Mouse (Mus musculus): ENCODE measurements around the gene 2010111I01Rik. TPM values are rescaled to one million over a fixed set of nuclear protein-coding genes. Genes with fewer than 3 reads are reported as not detected.

Gene 2010111I01Rik
- polyA plus RNA-seq, 1 experiment from 2014 or later: 34.6 TPM

GRCm38 (mm10) chr13:63146604-63147188 is 182.0 kb downstream of the 2010111I01Rik start:
- Histone ChIP-seq H3K9me3 (no peaks in the 10 kb centered on the region), H3K36me3 (no peaks in the 10 kb centered on the region), H3K4me1 (replicated peaks) (peaks cover 14% of the 10 kb centered on the region), H3K27ac (no peak overlapping the region), H3K4me3 (no peak overlapping the region), H3K27me3 (ENCODE audit: insufficient read depth, poor library complexity, severe bottlenecking) (no peaks in the 10 kb centered on the region)
- 61% methylated on average over 4 of the region's 4 CpGs for WGBS
- DNase-seq (ENCODE audit: low spot score): no peak

GRCm38 (mm10) chr13:63148157-63148556 is 183.5 kb downstream of the 2010111I01Rik start:
- Histone ChIP-seq H3K27ac (no peak overlapping the region), H3K4me1 (replicated peaks) (peaks cover 14% of the 10 kb centered on the region), H3K4me3 (no peak overlapping the region), H3K9me3 (no peaks in the 10 kb centered on the region), H3K27me3 (ENCODE audit: insufficient read depth, poor library complexity, severe bottlenecking) (no peaks in the 10 kb centered on the region), H3K36me3 (no peaks in the 10 kb centered on the region)
- 30% methylated on average over 1 of the region's 1 CpGs for WGBS
- no peak for DNase-seq (ENCODE audit: low spot score)

GRCm38 (mm10) chr13:63150470-63151020 is 185.9 kb downstream of the 2010111I01Rik start:
- no peak for DNase-seq (ENCODE audit: low spot score)
- Histone ChIP-seq H3K36me3 (no peaks in the 10 kb centered on the region), H3K4me1 (replicated peaks) (peaks cover 19% of the 10 kb centered on the region), H3K27me3 (ENCODE audit: insufficient read depth, poor library complexity, severe bottlenecking) (no peaks in the 10 kb centered on the region), H3K9me3 (no peaks in the 10 kb centered on the region), H3K27ac (no peak overlapping the region), H3K4me3 (no peak overlapping the region)
- WGBS: 31% methylated on average over 2 of the region's 2 CpGs

GRCm38 (mm10) chr13:63151028-63151738 is 186.5 kb downstream of the 2010111I01Rik start:
- WGBS: 83% methylated on average over 9 of the region's 9 CpGs
- Histone ChIP-seq H3K4me1 (replicated peaks) (peaks cover 19% of the 10 kb centered on the region), H3K27me3 (ENCODE audit: insufficient read depth, poor library complexity, severe bottlenecking) (no peaks in the 10 kb centered on the region), H3K27ac (no peak overlapping the region), H3K4me3 (no peak overlapping the region), H3K9me3 (no peaks in the 10 kb centered on the region), H3K36me3 (no peaks in the 10 kb centered on the region)
- DNase-seq (ENCODE audit: low spot score): no peak

GRCm38 (mm10) chr13:63152498-63152897 is 187.8 kb downstream of the 2010111I01Rik start:
- Histone ChIP-seq H3K36me3 (no peaks in the 10 kb centered on the region), H3K27me3 (ENCODE audit: insufficient read depth, poor library complexity, severe bottlenecking) (no peaks in the 10 kb centered on the region), H3K4me3 (no peak overlapping the region), H3K4me1 (replicated peaks) (peaks cover 15% of the 10 kb centered on the region), H3K9me3 (no peaks in the 10 kb centered on the region), H3K27ac (no peak overlapping the region)
- DNase-seq (ENCODE audit: low spot score): no peak
- WGBS: 83% methylated on average over 3 of the region's 3 CpGs

GRCm38 (mm10) chr13:63153397-63153796 is 188.7 kb downstream of the 2010111I01Rik start:
- H3K9me3 ChIP-seq: no peaks in the 10 kb centered on the region
- H3K36me3 ChIP-seq: no peaks in the 10 kb centered on the region
- 54% methylated on average over 2 of the region's 2 CpGs for WGBS
- H3K4me3 ChIP-seq: no peak overlapping the region
- no peak for DNase-seq (ENCODE audit: low spot score)
- H3K27ac ChIP-seq: peak overlapping the region; percentile 29; the same call in 1 of the 2 replicates
- H3K4me1 ChIP-seq (replicated peaks): peaks cover 10% of the 10 kb centered on the region
- H3K27me3 ChIP-seq (ENCODE audit: insufficient read depth, poor library complexity, severe bottlenecking): no peaks in the 10 kb centered on the region

- 76% methylated on average over 7 of the region's 7 CpGs for WGBS
- Histone ChIP-seq H3K36me3 (no peaks in the 10 kb centered on the region), H3K4me3 (no peak overlapping the region), H3K27ac (no peak overlapping the region), H3K4me1 (replicated peaks) (0 out of 2 replicates have a peak, but pooled peaks cover 6% of the 10 kb centered on the region), H3K9me3 (no peaks in the 10 kb centered on the region), H3K27me3 (ENCODE audit: insufficient read depth, poor library complexity, severe bottlenecking) (no peaks in the 10 kb centered on the region)
- no peak for DNase-seq (ENCODE audit: low spot score)
Measured at GRCm38 (mm10) chr13:63154851-63155571, 190.3 kb downstream of the 2010111I01Rik start.

GRCm38 (mm10) chr13:63156264-63156663 is 191.6 kb downstream of the 2010111I01Rik start:
- H3K27ac ChIP-seq: no peak overlapping the region
- 87% methylated on average over 10 of the region's 10 CpGs for WGBS
- no peaks in the 10 kb centered on the region for H3K9me3 ChIP-seq
- no peaks in the 10 kb centered on the region for H3K36me3 ChIP-seq
- H3K4me1 ChIP-seq (replicated peaks): 0 out of 2 replicates have a peak, but pooled peaks cover 6% of the 10 kb centered on the region
- H3K4me3 ChIP-seq: no peak overlapping the region
- H3K27me3 ChIP-seq (ENCODE audit: insufficient read depth, poor library complexity, severe bottlenecking): no peaks in the 10 kb centered on the region
- no peak for DNase-seq (ENCODE audit: low spot score)

- H3K27me3 ChIP-seq (ENCODE audit: insufficient read depth, poor library complexity, severe bottlenecking): 0 out of 2 replicates have a peak, but pooled peaks cover 3% of the 10 kb centered on the region
- 53% methylated on average over 11 of the region's 11 CpGs for WGBS
- H3K27ac ChIP-seq: peak overlapping the region; percentile 88
- DNase-seq (ENCODE audit: low spot score): peak; percentile 42
- H3K36me3 ChIP-seq: no peaks in the 10 kb centered on the region
- no peaks in the 10 kb centered on the region for H3K9me3 ChIP-seq
- H3K4me3 ChIP-seq: no peak overlapping the region
- peaks cover 28% of the 10 kb centered on the region for H3K4me1 ChIP-seq (replicated peaks)
Measured at GRCm38 (mm10) chr13:63170282-63171073, 205.8 kb downstream of the 2010111I01Rik start.

- 0 out of 2 replicates have a peak, but pooled peaks cover 3% of the 10 kb centered on the region for H3K27me3 ChIP-seq (ENCODE audit: insufficient read depth, poor library complexity, severe bottlenecking)
- H3K9me3 ChIP-seq: no peaks in the 10 kb centered on the region
- H3K4me3 ChIP-seq: no peak overlapping the region
- peaks cover 28% of the 10 kb centered on the region for H3K4me1 ChIP-seq (replicated peaks)
- 17% methylated on average over 13 of the region's 13 CpGs for WGBS
- DNase-seq (ENCODE audit: low spot score): peak; percentile 54
- no peaks in the 10 kb centered on the region for H3K36me3 ChIP-seq
- peak overlapping the region; percentile 88 for H3K27ac ChIP-seq
Measured at GRCm38 (mm10) chr13:63171347-63172096, 206.8 kb downstream of the 2010111I01Rik start.

GRCm38 (mm10) chr13:63172097-63172445 is 207.4 kb downstream of the 2010111I01Rik start:
- H3K27me3 ChIP-seq (ENCODE audit: insufficient read depth, poor library complexity, severe bottlenecking): 0 out of 2 replicates have a peak, but pooled peaks cover 3% of the 10 kb centered on the region

More at GRCm38 (mm10) chr13:63172097-63172445, 207.4 kb downstream of the 2010111I01Rik start:
- Histone ChIP-seq H3K4me1 (replicated peaks) (peaks cover 28% of the 10 kb centered on the region), H3K27ac (peak overlapping the region; percentile 88), H3K9me3 (no peaks in the 10 kb centered on the region), H3K36me3 (no peaks in the 10 kb centered on the region), H3K4me3 (no peak overlapping the region)
- no peak for DNase-seq (ENCODE audit: low spot score)
- WGBS: 65% methylated on average over 3 of the region's 3 CpGs

All from hindbrain, embryonic 10.5 days (tissue).